ENCODE assay signal across 18 mouse cellular contexts in the genomic region with DNA sequence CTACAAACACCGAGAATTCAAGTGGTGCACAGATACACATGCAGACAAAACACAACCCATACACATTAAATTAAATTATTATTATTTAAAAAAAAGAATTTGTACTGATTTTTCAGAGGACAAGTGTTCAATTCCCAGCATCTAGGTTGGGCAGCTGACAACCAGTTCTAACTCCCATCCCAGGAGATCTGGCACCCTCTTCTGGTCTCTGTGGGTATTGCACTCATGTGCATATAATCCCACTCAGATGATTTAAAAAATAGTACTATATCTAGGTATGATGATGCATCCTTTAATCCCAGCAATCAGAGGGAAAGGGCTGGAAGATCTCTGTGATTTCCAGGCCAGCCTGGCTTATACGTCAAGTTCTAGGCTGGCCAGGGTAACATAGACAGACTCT.
DNase-seq lines count a peak whose midpoint lies in the region; ATAC-seq and TF ChIP-seq lines count a peak whose summit lies in the region.
"Had no signal": no experiment of that assay in that cellular context is flagged by ENCODE, and none has a peak within 500 bp of the region (broad histone marks: within the 10 kb centered on the region; RNA-seq: fewer than 3 reads in every experiment).

No protein-coding gene starts in this region.

- H3K27me3 ChIP-seq in intestine, postnatal 0 days (replicated peaks; ENCODE audit: control insufficient read depth, insufficient read depth, low read length), result no peaks in the 10 kb centered on the region
- no peaks in the 10 kb centered on the region for H3K27me3 ChIP-seq in intestine, embryonic 15.5 days (replicated peaks)
- no peaks in the 10 kb centered on the region for H3K27me3 ChIP-seq in midbrain, postnatal 0 days (ENCODE audit: insufficient read depth, low read length)
- no peaks in the 10 kb centered on the region for H3K27me3 ChIP-seq in midbrain, embryonic 15.5 days (replicated peaks)
- no peaks in the 10 kb centered on the region for H3K27me3 ChIP-seq in MEL (ENCODE audit: control insufficient read depth in 1 of 2, insufficient read depth in 2 of 2, low read length in 2 of 2)
- H3K27me3 ChIP-seq: heart, embryonic 12.5 days; neural tube, embryonic 12.5 days had no signal

- no peak for ATAC-seq in intestine, postnatal 0 days
- ATAC-seq in intestine, embryonic 15.5 days, result no peak
- ATAC-seq in midbrain, postnatal 0 days (ENCODE audit: low FRiP score), result no peak
- ATAC-seq in midbrain, embryonic 15.5 days (replicated peaks), result no peak
- no peak for ATAC-seq in inflammation-experienced regulatory T-cells, adult 6 months

- no peak overlapping the region for H3K4me2 ChIP-seq in intestine, postnatal 0 days (replicated peaks; ENCODE audit: low read depth)
- H3K4me2 ChIP-seq in intestine, embryonic 15.5 days (replicated peaks), result no peak overlapping the region
- H3K4me2 ChIP-seq in midbrain, postnatal 0 days (ENCODE audit: low read depth, low read length, poor library complexity, severe bottlenecking), result no peak overlapping the region
- no peak overlapping the region for H3K4me2 ChIP-seq in midbrain, embryonic 15.5 days
- H3K4me2 ChIP-seq: heart, embryonic 12.5 days; neural tube, embryonic 12.5 days had no signal

- no peaks in the 10 kb centered on the region for H3K36me3 ChIP-seq in intestine, postnatal 0 days (ENCODE audit: control insufficient read depth, insufficient read depth)
- H3K36me3 ChIP-seq in intestine, embryonic 15.5 days, result no peaks in the 10 kb centered on the region
- no peaks in the 10 kb centered on the region for H3K36me3 ChIP-seq in midbrain, postnatal 0 days (ENCODE audit: insufficient read depth, low read length)
- no peaks in the 10 kb centered on the region for H3K36me3 ChIP-seq in midbrain, embryonic 15.5 days (replicated peaks)
- no peaks in the 10 kb centered on the region for H3K36me3 ChIP-seq in MEL (ENCODE audit: control insufficient read depth in 1 of 2, insufficient read depth in 2 of 2, low read length in 2 of 2)
- H3K36me3 ChIP-seq: heart, embryonic 12.5 days; neural tube, embryonic 12.5 days had no signal

- TF ChIP-seq RAD21 in MEL (IDR thresholded peaks at IDR 0.05; ENCODE audit: low read depth, low read length), result peak; percentile 28

- H3K9ac ChIP-seq in intestine, postnatal 0 days (ENCODE audit: low read depth, low read length), result no peak overlapping the region
- no peak overlapping the region for H3K9ac ChIP-seq in intestine, embryonic 15.5 days
- H3K9ac ChIP-seq in midbrain, postnatal 0 days (replicated peaks; ENCODE audit: low read length, poor library complexity, severe bottlenecking), result no peak overlapping the region
- H3K9ac ChIP-seq in midbrain, embryonic 15.5 days, result no peak overlapping the region
- H3K9ac ChIP-seq in MEL (ENCODE audit: control insufficient read depth, low read depth, low read length, poor library complexity, severe bottlenecking), result no peak overlapping the region
- H3K9ac ChIP-seq: heart, embryonic 12.5 days; neural tube, embryonic 12.5 days had no signal

- no peak overlapping the region for H3K27ac ChIP-seq in intestine, postnatal 0 days (ENCODE audit: low read depth, low read length)
- no peak overlapping the region for H3K27ac ChIP-seq in intestine, embryonic 15.5 days
- H3K27ac ChIP-seq in midbrain, postnatal 0 days (ENCODE audit: low read depth, low read length), result no peak overlapping the region
- H3K27ac ChIP-seq in midbrain, embryonic 15.5 days, result no peak overlapping the region
- H3K27ac ChIP-seq in MEL (ENCODE audit: control insufficient read depth, low read depth, low read length), result no peak overlapping the region
- H3K27ac ChIP-seq: neural tube, embryonic 12.5 days had no signal

- no peaks in the 10 kb centered on the region for H3K79me2 ChIP-seq in MEL (ENCODE audit: control insufficient read depth, insufficient read depth, low read length, poor library complexity)

- TF ChIP-seq EP300 in MEL (IDR thresholded peaks at IDR 0.05; ENCODE audit: low read depth in 1 of 2, low read length in 2 of 2), result no peak

- WGBS in intestine, postnatal 0 days, result 99% methylated on average over 2 of the region's 2 CpGs
- 94% methylated on average over 2 of the region's 2 CpGs for WGBS in intestine, embryonic 15.5 days
- 100% methylated on average over 2 of the region's 2 CpGs for WGBS in midbrain, postnatal 0 days
- 97% methylated on average over 2 of the region's 2 CpGs for WGBS in midbrain, embryonic 15.5 days

- TF ChIP-seq CTCF in intestine, postnatal 0 days (IDR thresholded peaks at IDR 0.05; ENCODE audit: low read depth), result peak; percentile 38; the same call in 1 of the 2 replicates
- TF ChIP-seq CTCF in midbrain, postnatal 0 days (IDR thresholded peaks at IDR 0.05), result peak; percentile 40; the same call in 1 of the 2 replicates
- peak in 2 of 3 experiments; percentile 41 to 48; a peak in 5 of 6 replicates for TF ChIP-seq CTCF in MEL (IDR thresholded peaks at IDR 0.05 in 2 of 3, conservative IDR thresholded peaks at IDR 0.05 in 1 of 3; ENCODE audit: control insufficient read depth in 1 of 3, insufficient read depth in 1 of 3, low read depth in 2 of 3, low read length in 3 of 3, poor library complexity in 1 of 3, severe bottlenecking in 1 of 3)

- DNase-seq in midbrain, postnatal 0 days (ENCODE audit: low spot score), result no peak
- DNase-seq in MEL (ENCODE audit: low read depth, low spot score) (peak; percentile 28), adipocyte (ENCODE audit: low spot score) (no peak)
- DNase-seq: adrenal gland, postnatal 25 days; cerebellum, postnatal 10 days; gastrocnemius, postnatal 10 days; heart, postnatal 4 days; kidney, adult 11 months; kidney, postnatal 25 days; left cerebral cortex, postnatal 4 days; lung, adult 2 months; thymus, adult 2 months had no signal

- H3K4me1 ChIP-seq in intestine, postnatal 0 days (replicated peaks; ENCODE audit: control insufficient read depth, insufficient read depth, low read length), result no peaks in the 10 kb centered on the region
- H3K4me1 ChIP-seq in intestine, embryonic 15.5 days (replicated peaks), result peaks cover 11% of the 10 kb centered on the region; the same call in 1 of the 2 replicates
- no peaks in the 10 kb centered on the region for H3K4me1 ChIP-seq in midbrain, postnatal 0 days (ENCODE audit: insufficient read depth, low read length)
- no peaks in the 10 kb centered on the region for H3K4me1 ChIP-seq in midbrain, embryonic 15.5 days
- no peaks in the 10 kb centered on the region for H3K4me1 ChIP-seq in MEL (ENCODE audit: control insufficient read depth in 1 of 2, insufficient read depth in 2 of 2, low read length in 2 of 2)

- H3K9me3 ChIP-seq in intestine, postnatal 0 days (ENCODE audit: control insufficient read depth), result no peaks in the 10 kb centered on the region
- H3K9me3 ChIP-seq in intestine, embryonic 15.5 days, result no peaks in the 10 kb centered on the region
- H3K9me3 ChIP-seq in midbrain, postnatal 0 days (ENCODE audit: low read length), result no peaks in the 10 kb centered on the region
- H3K9me3 ChIP-seq in midbrain, embryonic 15.5 days, result no peaks in the 10 kb centered on the region
- no peaks in the 10 kb centered on the region for H3K9me3 ChIP-seq in MEL (replicated peaks; ENCODE audit: insufficient read depth, low read length)
- H3K9me3 ChIP-seq: neural tube, embryonic 12.5 days had no signal

- no peak overlapping the region for H3K4me3 ChIP-seq in intestine, postnatal 0 days (ENCODE audit: low read depth, low read length)
- H3K4me3 ChIP-seq in intestine, embryonic 15.5 days (replicated peaks), result no peak overlapping the region
- H3K4me3 ChIP-seq in midbrain, postnatal 0 days (ENCODE audit: low read depth, low read length), result no peak overlapping the region
- no peak overlapping the region for H3K4me3 ChIP-seq in midbrain, embryonic 15.5 days
- no peak overlapping the region for H3K4me3 ChIP-seq in MEL (ENCODE audit: control insufficient read depth in 1 of 2, insufficient read depth in 1 of 2, low read depth in 2 of 2, low read length in 2 of 2)
- H3K4me3 ChIP-seq: heart, embryonic 12.5 days; neural tube, embryonic 12.5 days had no signal

- TF ChIP-seq POLR2A in MEL (IDR thresholded peaks at IDR 0.05; ENCODE audit: control insufficient read depth in 1 of 2, insufficient read depth in 1 of 2, low read depth in 1 of 2, low read length in 2 of 2, poor library complexity in 1 of 2), result no peak

TF ChIP-seq in MEL, 35 proteins besides CTCF, POLR2A, EP300 and RAD21:
- TF ChIP-seq POLR2AphosphoS2 (IDR thresholded peaks at IDR 0.05; ENCODE audit: low read length), result no peak
- no peak for TF ChIP-seq E2F4 (IDR thresholded peaks at IDR 0.05; ENCODE audit: borderline replicate concordance, low read depth, low read length)
- TF ChIP-seq RCOR1 (IDR thresholded peaks at IDR 0.05; ENCODE audit: low read depth, low read length), result no peak
- TF ChIP-seq CHD2 (IDR thresholded peaks at IDR 0.05; ENCODE audit: low read length), result no peak
- TF ChIP-seq TCF12 (IDR thresholded peaks at IDR 0.05; ENCODE audit: low read depth, low read length), result no peak
- no peak for TF ChIP-seq UBTF (IDR thresholded peaks at IDR 0.05; ENCODE audit: borderline replicate concordance, insufficient read depth, low read depth, low read length)
- no peak for TF ChIP-seq MXI1 (IDR thresholded peaks at IDR 0.05; ENCODE audit: low read depth, low read length)
- no peak for TF ChIP-seq KAT2A (conservative IDR thresholded peaks at IDR 0.05; ENCODE audit: low read depth, low read length)
- TF ChIP-seq MYB (IDR thresholded peaks at IDR 0.05; ENCODE audit: low read depth, low read length), result no peak
- no peak for TF ChIP-seq HCFC1 (IDR thresholded peaks at IDR 0.05; ENCODE audit: low read depth, low read length)
- no peak for TF ChIP-seq ZMIZ1 (IDR thresholded peaks at IDR 0.05; ENCODE audit: low read depth, low read length)
- no peak for TF ChIP-seq USF2 (IDR thresholded peaks at IDR 0.05; ENCODE audit: borderline replicate concordance in 1 of 2, insufficient read depth in 1 of 2, low read depth in 1 of 2, low read length in 2 of 2)
- no peak for TF ChIP-seq BHLHE40 (IDR thresholded peaks at IDR 0.05; ENCODE audit: borderline replicate concordance, low read depth, low read length)
- TF ChIP-seq GATA1 (IDR thresholded peaks at IDR 0.05; ENCODE audit: low read depth, low read length), result no peak
- TF ChIP-seq MAZ (IDR thresholded peaks at IDR 0.05; ENCODE audit: low read depth, low read length), result no peak
- TF ChIP-seq JUND (IDR thresholded peaks at IDR 0.05; ENCODE audit: low read depth, low read length), result no peak
- TF ChIP-seq GABPA (IDR thresholded peaks at IDR 0.05; ENCODE audit: low read depth, low read length), result no peak
